Mouse (Mus musculus) liver, embryonic 14.5 days (tissue): ENCODE data around the gene B9d1. TPM values are rescaled to one million over a fixed set of nuclear protein-coding genes. Genes with fewer than 3 reads are reported as not detected.

Experiments
- ATAC-seq: fragments of 200-750 bp; cut with Nextera tagmentation; 2 replicates; pipeline ENCODE4 v1.8.0; 2017; ENCODE audit warnings: moderate number of reproducible peaks, mild to moderate bottlenecking, moderate library complexity; ENCODE audit not compliant: insufficient read depth
- DNase-seq, 3 experiments: peaks; one replicate each; pipeline ENCODE4 v3.0.0-alpha.2; 2012 to 2013; ENCODE audit warnings: low read depth in 3 of 3, low spot score in 3 of 3
- H3K27ac ChIP-seq: fragments of 300-500 bp; sonication (generic); 2 replicates; pipeline ENCODE4 v1.5.1; 2014; ENCODE audit warnings: moderate library complexity, mild to moderate bottlenecking, control low read depth, inconsistent platforms
- H3K27me3 ChIP-seq: fragments of 300-500 bp; sonication (generic); 2 replicates; pipeline ENCODE4 v1.6.1; 2014; ENCODE audit warnings: mild to moderate bottlenecking, low read length, moderate library complexity; ENCODE audit not compliant: control insufficient read depth, insufficient read depth
- H3K36me3 ChIP-seq: fragments of 300-500 bp; sonication (generic); replicated peaks from 2 replicates; pipeline ENCODE4 v1.6.1; 2014; ENCODE audit warnings: low read depth; ENCODE audit not compliant: control insufficient read depth, insufficient read depth
- H3K4me1 ChIP-seq, 2 experiments: fragments of 200-500 bp in 1 of 2; fragments of 300-500 bp in 1 of 2; sonication (generic) in 1 of 2; replicated peaks; 2 replicates each; pipeline ENCODE4 v1.6.1; 2012 to 2014; ENCODE audit warnings: antibody characterized with exemption in 1 of 2, inconsistent platforms in 1 of 2, low read length in 1 of 2; ENCODE audit not compliant: control insufficient read depth in 2 of 2, insufficient read depth in 2 of 2
- H3K4me2 ChIP-seq: fragments of 300-500 bp; sonication (generic); 2 replicates; pipeline ENCODE4 v1.6.1; 2014; ENCODE audit warnings: low read depth, mild to moderate bottlenecking, control low read depth, moderate library complexity
- H3K4me3 ChIP-seq, 2 experiments: fragments of 200-500 bp in 1 of 2; fragments of 300-500 bp in 1 of 2; sonication (generic) in 1 of 2; 2 replicates each; pipeline ENCODE4 v1.5.1; 2012 to 2014; ENCODE audit warnings: low read depth in 2 of 2, low read length in 2 of 2, mild to moderate bottlenecking in 2 of 2, control low read depth in 1 of 2, inconsistent platforms in 1 of 2, moderate library complexity in 1 of 2; ENCODE audit not compliant: insufficient read depth in 1 of 2
- H3K9ac ChIP-seq: fragments of 300-500 bp; sonication (generic); replicated peaks from 2 replicates; pipeline ENCODE4 v1.6.1; 2014; ENCODE audit warnings: mild to moderate bottlenecking, control low read depth, moderate library complexity
- H3K9me3 ChIP-seq: fragments of 300-500 bp; sonication (generic); 2 replicates; pipeline ENCODE4 v1.6.1; 2016; ENCODE audit warnings: low read length, mixed read lengths; ENCODE audit not compliant: control insufficient read depth
- CTCF ChIP-seq: IDR thresholded peaks from 2 replicates; pipeline ENCODE4 v1.5.1; 2016; ENCODE audit warnings: antibody characterized with exemption, low read depth, control low read depth
- EP300 ChIP-seq: IDR thresholded peaks from 2 replicates; pipeline ENCODE4 v1.6.1; 2016; ENCODE audit warnings: antibody characterized with exemption, low read depth
- WGBS: fragments of 180-500 bp; shearing (Covaris S2); extraction: QIAGEN DNeasy Blood & Tissue Kit; methylation state at CpG from one replicate; pipeline ENCODE4 v1.1.7; 2014; ENCODE audit not compliant: insufficient replicate concordance; 5-methylcytosine and 5-hydroxymethylcytosine counted together
- polyA plus RNA-seq, 2 experiments: library from polyadenylated mRNA; depleted of rRNA in 1 of 2; stranded (reverse) in 1 of 2; unstranded in 1 of 2; fragments of >200 nt; fragmentation: Nextera tagmentation in 1 of 2; extraction: Ambion mirVana in 1 of 2; gene quantifications; 2 replicates each; pipeline versions ENCODE4 v1.2.1 to v1.2.3; 2012 to 2014

B9d1 gene
- polyA plus RNA-seq, 2 experiments = 1.8 to 2.2 TPM

GRCm38 (mm10) chr11:61529268-61529713 is 24.3 kb downstream of the B9d1 start:
- Histone ChIP-seq H3K36me3 (no peaks in the 10 kb centered on the region), H3K4me2 (no peak overlapping the region), H3K9me3 (no peaks in the 10 kb centered on the region), H3K4me1 (no peaks in the 10 kb centered on the region), H3K27me3 (no peaks in the 10 kb centered on the region), H3K4me3 (no peak overlapping the region), H3K27ac (no peak overlapping the region), H3K9ac (no peak overlapping the region)
- DNase-seq (no peak), ATAC-seq (no peak)
- WGBS = 49% methylated on average over 4 of the region's 4 CpGs
- no peak for TF ChIP-seq EP300
- TF ChIP-seq CTCF = no peak

- H3K9me3 ChIP-seq = no peaks in the 10 kb centered on the region
- WGBS = 66% methylated on average over 2 of the region's 2 CpGs
- no peak for TF ChIP-seq CTCF
- TF ChIP-seq EP300 = no peak
- no peak overlapping the region for H3K4me2 ChIP-seq
- DNase-seq (no peak), ATAC-seq (no peak)
- no peaks in the 10 kb centered on the region for H3K36me3 ChIP-seq
- no peak overlapping the region for H3K27ac ChIP-seq
- no peaks in the 10 kb centered on the region for H3K4me1 ChIP-seq
- H3K4me3 ChIP-seq = no peak overlapping the region
- no peaks in the 10 kb centered on the region for H3K27me3 ChIP-seq
- H3K9ac ChIP-seq = no peak overlapping the region
Observed at GRCm38 (mm10) chr11:61532820-61533219, 27.9 kb downstream of the B9d1 start.

- DNase-seq = no peak
- H3K27ac ChIP-seq = no peak overlapping the region
- WGBS = 33% methylated on average over 5 of the region's 5 CpGs
Observed at GRCm38 (mm10) chr11:61533571-61533970, 28.6 kb downstream of the B9d1 start.

GRCm38 (mm10) chr11:61535530-61535929 is 30.6 kb downstream of the B9d1 start:
- WGBS = 39% methylated on average over 1 of the region's 1 CpGs
- H3K9me3 ChIP-seq = no peaks in the 10 kb centered on the region
- H3K36me3 ChIP-seq = no peaks in the 10 kb centered on the region
- H3K9ac ChIP-seq = no peak overlapping the region
- H3K4me3 ChIP-seq = no peak overlapping the region
- no peak for DNase-seq
- TF ChIP-seq EP300 (no peak), CTCF (no peak)
- H3K4me2 ChIP-seq = no peak overlapping the region
- no peak for ATAC-seq
- no peaks in the 10 kb centered on the region for H3K4me1 ChIP-seq
- no peak overlapping the region for H3K27ac ChIP-seq
- no peaks in the 10 kb centered on the region for H3K27me3 ChIP-seq

More at GRCm38 (mm10) chr11:61533571-61533970, 28.6 kb downstream of the B9d1 start:
- Histone ChIP-seq H3K4me2 (no peak overlapping the region), H3K4me3 (no peak overlapping the region), H3K36me3 (no peaks in the 10 kb centered on the region), H3K4me1 (no peaks in the 10 kb centered on the region), H3K9ac (no peak overlapping the region), H3K9me3 (no peaks in the 10 kb centered on the region), H3K27me3 (no peaks in the 10 kb centered on the region)
- no peak for ATAC-seq
- TF ChIP-seq EP300 = no peak
- no peak for TF ChIP-seq CTCF

GRCm38 (mm10) chr11:61536952-61537351 is 32.0 kb downstream of the B9d1 start:
- Histone ChIP-seq H3K9ac (no peak overlapping the region), H3K4me1 (no peaks in the 10 kb centered on the region), H3K4me2 (no peak overlapping the region), H3K4me3 (no peak overlapping the region), H3K9me3 (no peaks in the 10 kb centered on the region), H3K27ac (no peak overlapping the region), H3K36me3 (no peaks in the 10 kb centered on the region), H3K27me3 (no peaks in the 10 kb centered on the region)
- DNase-seq (no peak), ATAC-seq (no peak)
- WGBS = 26% methylated on average over 3 of the region's 3 CpGs
- no peak for TF ChIP-seq CTCF
- TF ChIP-seq EP300 = no peak
